Mouse (Mus musculus) heart, embryonic 13.5 days (tissue): Measurements from ENCODE around the gene Tns1. TPM values are rescaled to one million over a fixed set of nuclear protein-coding genes. Genes with fewer than 3 reads are reported as not detected.

ENCODE experiments used
- ATAC-seq: fragments of 200-750 bp; cut with Nextera tagmentation; 2 replicates; pipeline ENCODE4 v1.8.0; 2017; ENCODE audit warnings: moderate TSS enrichment; ENCODE audit not compliant: insufficient number of reproducible peaks, low FRiP score, low TSS enrichment; ENCODE audit errors: extremely low read depth
- H3K27ac ChIP-seq: fragments of 300-500 bp; sonication (generic); replicated peaks from 2 replicates; pipeline ENCODE4 v1.5.1; 2015; ENCODE audit warnings: moderate library complexity, mild to moderate bottlenecking, inconsistent platforms
- H3K27me3 ChIP-seq: fragments of 300-500 bp; sonication (generic); replicated peaks from 2 replicates; pipeline ENCODE4 v1.6.1; 2015; ENCODE audit warnings: mild to moderate bottlenecking, inconsistent platforms
- H3K36me3 ChIP-seq: fragments of 300-500 bp; sonication (generic); 2 replicates; pipeline ENCODE4 v1.6.1; 2015; ENCODE audit warnings: mild to moderate bottlenecking, inconsistent platforms
- H3K4me1 ChIP-seq: fragments of 300-500 bp; sonication (generic); 2 replicates; pipeline ENCODE4 v1.6.1; 2015; ENCODE audit warnings: inconsistent platforms
- H3K4me2 ChIP-seq: fragments of 300-500 bp; sonication (generic); 2 replicates; pipeline ENCODE4 v1.6.1; 2015; ENCODE audit warnings: inconsistent platforms, mild to moderate bottlenecking, moderate library complexity
- H3K4me3 ChIP-seq: fragments of 300-500 bp; sonication (generic); 2 replicates; pipeline ENCODE4 v1.5.1; 2015; ENCODE audit warnings: moderate library complexity, mild to moderate bottlenecking, inconsistent platforms
- H3K9ac ChIP-seq: fragments of 300-500 bp; sonication (generic); 2 replicates; pipeline ENCODE4 v1.6.1; 2015; ENCODE audit warnings: inconsistent platforms, mild to moderate bottlenecking, moderate library complexity
- H3K9me3 ChIP-seq: fragments of 300-500 bp; sonication (generic); 2 replicates; pipeline ENCODE4 v1.6.1; 2016; ENCODE audit warnings: inconsistent platforms
- WGBS: fragments of 180-500 bp; shearing (Covaris S2); methylation state at CpG from one replicate; pipeline ENCODE4 v1.1.7; 2015; ENCODE audit warnings: mixed read lengths; 5-methylcytosine and 5-hydroxymethylcytosine counted together
- polyA plus RNA-seq: library from polyadenylated mRNA; unstranded; fragments of >200 nt; fragmentation: Nextera tagmentation; extraction: Ambion mirVana; gene quantifications from 2 replicates; pipeline ENCODE4 v1.2.1, GENCODE M21; 2015

Tns1 gene
- polyA plus RNA-seq, 1 experiment from 2014 or later, result 105 TPM

GRCm38 (mm10) chr1:73940491-73941204, 183.6 kb downstream of the Tns1 start:
- Histone ChIP-seq H3K36me3 (peaks cover 92% of the 10 kb centered on the region), H3K4me2 (no peak overlapping the region), H3K27me3 (no peaks in the 10 kb centered on the region), H3K27ac (0 out of 2 replicates have a peak overlapping the region, but pooled peaks have one; percentile 22), H3K4me3 (no peak overlapping the region), H3K4me1 (peaks cover 91% of the 10 kb centered on the region), H3K9me3 (no peaks in the 10 kb centered on the region), H3K9ac (no peak overlapping the region)
- no peak for ATAC-seq
- WGBS, result 78% methylated on average over 9 of the region's 9 CpGs

GRCm38 (mm10) chr1:73938597-73938996, 185.7 kb downstream of the Tns1 start:
- Histone ChIP-seq H3K4me2 (no peak overlapping the region), H3K36me3 (peaks cover 98% of the 10 kb centered on the region), H3K4me1 (peaks cover 83% of the 10 kb centered on the region), H3K9me3 (no peaks in the 10 kb centered on the region), H3K4me3 (no peak overlapping the region), H3K27me3 (no peaks in the 10 kb centered on the region), H3K27ac (peak overlapping the region; percentile 51), H3K9ac (peak overlapping the region; percentile 21; the same call in 1 of the 2 replicates)
- no peak for ATAC-seq
- 41% methylated on average over 10 of the region's 10 CpGs for WGBS

DNA sequence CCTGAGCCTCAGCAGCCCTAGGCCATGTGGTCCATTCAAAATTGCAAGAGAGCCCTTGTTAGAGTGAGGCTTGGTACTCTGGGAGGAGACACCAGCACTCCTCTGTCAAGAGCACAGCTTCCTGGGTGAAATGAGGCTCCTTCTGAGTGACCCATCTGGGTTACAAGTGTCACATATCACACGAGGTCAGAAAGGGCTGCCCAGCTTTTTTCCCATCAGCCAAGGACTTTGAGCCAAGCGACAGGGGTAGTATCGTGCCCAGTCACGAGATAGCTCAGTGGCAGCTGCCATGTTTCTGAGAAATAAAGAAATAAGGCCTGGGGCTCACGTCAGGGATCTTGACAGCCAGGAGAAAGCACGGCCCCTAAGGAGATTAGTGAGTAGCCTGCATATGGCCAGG, 186.4 kb downstream of the Tns1 start:
- WGBS, result 56% methylated on average over 6 of the region's 6 CpGs

GRCm38 (mm10) chr1:73936537-73936936, 187.7 kb downstream of the Tns1 start:
- 51% methylated on average over 3 of the region's 3 CpGs for WGBS
- H3K27me3 ChIP-seq, result no peaks in the 10 kb centered on the region
- peaks cover 83% of the 10 kb centered on the region for H3K4me1 ChIP-seq
- ATAC-seq, result no peak
- H3K9ac ChIP-seq, result no peak overlapping the region; the same call in 1 of the 2 replicates
- no peak overlapping the region for H3K4me3 ChIP-seq
- peaks cover 95% of the 10 kb centered on the region for H3K36me3 ChIP-seq
- no peak overlapping the region for H3K4me2 ChIP-seq
- no peaks in the 10 kb centered on the region for H3K9me3 ChIP-seq
- 0 out of 2 replicates have a peak overlapping the region, but pooled peaks have one; percentile 16 for H3K27ac ChIP-seq

More for the DNA sequence above, 186.4 kb downstream of the Tns1 start:
- no peak overlapping the region for H3K4me3 ChIP-seq
- H3K4me1 ChIP-seq, result peaks cover 83% of the 10 kb centered on the region
- no peak overlapping the region for H3K9ac ChIP-seq
- H3K27me3 ChIP-seq, result no peaks in the 10 kb centered on the region
- peak overlapping the region; percentile 51; the same call in 1 of the 2 replicates for H3K27ac ChIP-seq
- no peak overlapping the region for H3K4me2 ChIP-seq
- peaks cover 98% of the 10 kb centered on the region for H3K36me3 ChIP-seq
- no peaks in the 10 kb centered on the region for H3K9me3 ChIP-seq
- no peak for ATAC-seq

DNA sequence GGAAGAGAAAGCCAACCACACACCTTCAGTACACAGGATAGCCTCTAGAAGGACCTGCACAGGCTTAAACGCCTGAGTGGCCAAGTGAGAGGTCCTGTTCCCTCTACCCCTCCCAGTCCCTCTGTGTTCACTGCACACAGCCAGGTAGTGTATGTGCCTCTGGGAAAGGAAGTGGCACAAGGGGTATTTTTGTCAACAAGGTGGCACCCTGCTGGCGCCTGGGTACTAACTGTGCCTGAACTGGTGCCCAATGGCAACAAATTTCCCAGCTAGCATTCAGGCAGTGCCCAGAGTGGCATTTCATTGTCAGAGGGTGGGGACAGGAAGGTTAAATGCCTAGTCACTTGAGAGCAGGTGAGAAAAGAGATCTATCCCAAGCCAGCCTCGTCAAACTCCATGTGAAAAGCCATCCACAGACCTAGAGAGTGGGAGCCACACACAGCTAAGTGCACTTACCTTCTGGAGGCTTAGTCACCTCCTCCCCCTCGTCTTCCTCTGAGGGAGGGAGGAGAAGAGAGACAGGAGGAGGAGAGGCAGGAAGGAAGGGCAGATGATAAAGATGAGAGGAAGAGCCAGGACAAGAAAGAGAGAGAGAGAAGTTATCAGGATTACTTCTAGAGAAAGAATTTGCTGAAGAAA, 188.7 kb downstream of the Tns1 start:
- WGBS, result 53% methylated on average over 4 of the region's 4 CpGs
- Histone ChIP-seq H3K9me3 (no peaks in the 10 kb centered on the region), H3K4me2 (no peak overlapping the region), H3K27me3 (no peaks in the 10 kb centered on the region), H3K4me3 (no peak overlapping the region), H3K4me1 (peaks cover 85% of the 10 kb centered on the region), H3K36me3 (peaks cover 95% of the 10 kb centered on the region), H3K9ac (no peak overlapping the region), H3K27ac (peak overlapping the region; percentile 34; the same call in 1 of the 2 replicates)
- no peak for ATAC-seq

DNA sequence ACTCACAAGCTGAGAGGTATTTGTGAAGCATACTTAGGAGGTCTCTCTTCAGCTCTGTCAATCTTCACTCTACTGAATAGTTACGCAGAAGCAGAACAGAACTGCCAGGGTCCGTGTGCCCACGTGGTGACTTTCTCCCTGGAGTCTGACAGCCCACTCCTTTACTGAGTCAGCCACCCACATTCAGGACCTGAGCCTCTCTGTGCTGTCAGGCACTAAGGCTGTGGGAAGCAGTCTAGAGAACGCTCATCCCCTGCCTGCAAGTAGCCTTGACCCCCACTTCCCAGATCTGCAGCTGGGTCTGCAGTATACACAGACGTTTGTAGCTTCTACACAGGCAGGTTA, 191.1 kb downstream of the Tns1 start:
- H3K4me2 ChIP-seq, result no peak overlapping the region; the same call in 1 of the 2 replicates
- no peak for ATAC-seq

GRCm38 (mm10) chr1:73932421-73933145, 191.7 kb downstream of the Tns1 start:
- peak overlapping the region; percentile 90 for H3K27ac ChIP-seq
- WGBS, result 46% methylated on average over 10 of the region's 10 CpGs
- peaks cover 97% of the 10 kb centered on the region for H3K36me3 ChIP-seq
- H3K9ac ChIP-seq, result peak overlapping the region; percentile 72
- no peak overlapping the region; the same call in 1 of the 2 replicates for H3K4me2 ChIP-seq
- no peak for ATAC-seq
- H3K9me3 ChIP-seq, result no peaks in the 10 kb centered on the region
- no peaks in the 10 kb centered on the region for H3K27me3 ChIP-seq
- no peak overlapping the region for H3K4me3 ChIP-seq
- H3K4me1 ChIP-seq, result peaks cover 73% of the 10 kb centered on the region

More for the DNA sequence above, 191.1 kb downstream of the Tns1 start:
- no peak overlapping the region for H3K4me3 ChIP-seq
- H3K27me3 ChIP-seq, result no peaks in the 10 kb centered on the region
- WGBS, result 48% methylated on average over 5 of the region's 5 CpGs
- peak overlapping the region; percentile 90 for H3K27ac ChIP-seq
- H3K9me3 ChIP-seq, result no peaks in the 10 kb centered on the region
- peaks cover 97% of the 10 kb centered on the region for H3K36me3 ChIP-seq
- peak overlapping the region; percentile 72 for H3K9ac ChIP-seq
- peaks cover 78% of the 10 kb centered on the region for H3K4me1 ChIP-seq

DNA sequence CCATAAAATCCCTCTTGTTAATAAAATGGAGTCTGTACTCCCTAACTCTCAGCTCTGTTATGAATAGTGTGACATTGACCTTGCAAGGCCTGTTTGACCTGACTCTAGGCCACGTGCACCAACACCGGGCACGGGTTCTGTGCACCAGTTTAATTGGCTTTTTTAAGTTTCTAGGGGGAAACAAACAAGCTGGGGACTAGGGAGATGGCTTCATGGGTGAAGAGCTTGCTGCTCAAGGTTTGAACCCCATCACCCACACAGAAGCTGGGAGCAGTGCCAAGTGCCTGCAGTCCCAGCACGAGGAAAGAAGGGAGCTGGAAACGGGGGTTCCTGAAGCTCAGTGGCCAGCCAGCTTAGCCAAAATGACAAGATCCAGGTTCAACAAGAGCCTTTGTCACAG, 192.4 kb downstream of the Tns1 start:
- Histone ChIP-seq H3K9ac (peak overlapping the region; percentile 72; the same call in 1 of the 2 replicates), H3K27me3 (no peaks in the 10 kb centered on the region), H3K36me3 (peaks cover 97% of the 10 kb centered on the region), H3K4me1 (peaks cover 66% of the 10 kb centered on the region), H3K27ac (peak overlapping the region; percentile 90), H3K4me3 (no peak overlapping the region), H3K9me3 (no peaks in the 10 kb centered on the region), H3K4me2 (no peak overlapping the region)
- 59% methylated on average over 5 of the region's 5 CpGs for WGBS
- no peak for ATAC-seq

- Histone ChIP-seq H3K36me3 (peaks cover 97% of the 10 kb centered on the region), H3K9ac (no peak overlapping the region), H3K27me3 (no peaks in the 10 kb centered on the region), H3K9me3 (no peaks in the 10 kb centered on the region), H3K4me3 (no peak overlapping the region), H3K4me2 (no peak overlapping the region), H3K4me1 (peaks cover 61% of the 10 kb centered on the region), H3K27ac (peak overlapping the region; percentile 90; the same call in 1 of the 2 replicates)
- ATAC-seq, result no peak
- 72% methylated on average over 8 of the region's 8 CpGs for WGBS
Measured at GRCm38 (mm10) chr1:73930411-73931134, 193.7 kb downstream of the Tns1 start.

DNA sequence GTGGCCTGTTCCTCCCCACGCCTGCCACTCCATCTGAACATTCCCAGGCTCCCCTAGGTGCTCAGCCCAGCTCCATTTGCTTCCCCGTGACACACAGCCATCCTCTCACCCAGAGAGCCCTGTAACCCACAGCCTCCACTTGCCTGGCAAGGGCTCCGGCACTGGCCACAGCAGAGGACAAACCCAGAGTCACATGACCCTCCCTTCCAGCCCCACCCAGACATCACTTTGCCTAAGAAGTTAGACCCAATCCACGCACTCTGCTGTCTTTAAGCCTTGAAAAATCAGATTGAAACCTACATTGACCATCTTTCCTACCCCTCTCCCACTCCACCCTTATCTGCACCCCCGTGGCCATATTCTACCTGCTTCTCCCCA, 194.3 kb downstream of the Tns1 start:
- H3K9me3 ChIP-seq, result no peaks in the 10 kb centered on the region
- H3K4me3 ChIP-seq, result no peak overlapping the region
- WGBS, result 79% methylated on average over 5 of the region's 5 CpGs
- H3K27ac ChIP-seq, result 0 out of 2 replicates have a peak overlapping the region, but pooled peaks have one; percentile 9
- H3K4me1 ChIP-seq, result peaks cover 57% of the 10 kb centered on the region
- H3K9ac ChIP-seq, result no peak overlapping the region
- no peak overlapping the region for H3K4me2 ChIP-seq
- no peak for ATAC-seq
- H3K27me3 ChIP-seq, result no peaks in the 10 kb centered on the region
- peaks cover 97% of the 10 kb centered on the region for H3K36me3 ChIP-seq
